Mouse (Mus musculus): ENCODE measurements around the gene Psmb7.

Gene Psmb7

GRCm38 (mm10) chr2:38643625-38644427 lies at the start of gene Psmb7:
Gene Psmb7 (minus strand): TSS chr2:38644087.
- TF ChIP-seq GATA4 (IDR thresholded peaks at IDR 0.05; ENCODE audit: insufficient replicate concordance, low read length) = no peak; the same call in 1 of the 2 replicates

- no peak for TF ChIP-seq GATA4 (IDR thresholded peaks at IDR 0.05; ENCODE audit: insufficient replicate concordance, low read length)
Observed at GRCm38 (mm10) chr2:38691542-38691941, 47.7 kb upstream of the Psmb7 start.

GRCm38 (mm10) chr2:38689881-38690280 lies 46.0 kb upstream of the Psmb7 start:
- no peak for TF ChIP-seq GATA4 (IDR thresholded peaks at IDR 0.05; ENCODE audit: insufficient replicate concordance, low read length)

GRCm38 (mm10) chr2:38688791-38689520 lies 45.1 kb upstream of the Psmb7 start:
- TF ChIP-seq GATA4 (IDR thresholded peaks at IDR 0.05; ENCODE audit: insufficient replicate concordance, low read length) = no peak

GRCm38 (mm10) chr2:38685746-38686145 lies 41.9 kb upstream of the Psmb7 start:
- TF ChIP-seq GATA4 (IDR thresholded peaks at IDR 0.05; ENCODE audit: insufficient replicate concordance, low read length) = no peak

- no peak for TF ChIP-seq GATA4 (IDR thresholded peaks at IDR 0.05; ENCODE audit: insufficient replicate concordance, low read length)
Observed at GRCm38 (mm10) chr2:38683083-38683482, 39.2 kb upstream of the Psmb7 start.

GRCm38 (mm10) chr2:38682209-38682608 lies 38.3 kb upstream of the Psmb7 start:
- TF ChIP-seq GATA4 (IDR thresholded peaks at IDR 0.05; ENCODE audit: insufficient replicate concordance, low read length) = no peak

GRCm38 (mm10) chr2:38678947-38679346 lies 35.1 kb upstream of the Psmb7 start:
- TF ChIP-seq GATA4 (IDR thresholded peaks at IDR 0.05; ENCODE audit: insufficient replicate concordance, low read length) = no peak

GRCm38 (mm10) chr2:38675366-38675969 lies 31.6 kb upstream of the Psmb7 start:
- no peak for TF ChIP-seq GATA4 (IDR thresholded peaks at IDR 0.05; ENCODE audit: insufficient replicate concordance, low read length)

GRCm38 (mm10) chr2:38672496-38672895 lies 28.6 kb upstream of the Psmb7 start:
- TF ChIP-seq GATA4 (IDR thresholded peaks at IDR 0.05; ENCODE audit: insufficient replicate concordance, low read length) = no peak

GRCm38 (mm10) chr2:38668802-38669580 lies 25.1 kb upstream of the Psmb7 start:
- no peak for TF ChIP-seq GATA4 (IDR thresholded peaks at IDR 0.05; ENCODE audit: insufficient replicate concordance, low read length)

GRCm38 (mm10) chr2:38661398-38661797 lies 17.5 kb upstream of the Psmb7 start:
- no peak for TF ChIP-seq GATA4 (IDR thresholded peaks at IDR 0.05; ENCODE audit: insufficient replicate concordance, low read length)

- no peak; the same call in 1 of the 2 replicates for TF ChIP-seq GATA4 (IDR thresholded peaks at IDR 0.05; ENCODE audit: insufficient replicate concordance, low read length)
Observed at GRCm38 (mm10) chr2:38658338-38658836, 14.5 kb upstream of the Psmb7 start.

- no peak for TF ChIP-seq GATA4 (IDR thresholded peaks at IDR 0.05; ENCODE audit: insufficient replicate concordance, low read length)
Observed at GRCm38 (mm10) chr2:38653694-38654093, 9.8 kb upstream of the Psmb7 start.

- no peak for TF ChIP-seq GATA4 (IDR thresholded peaks at IDR 0.05; ENCODE audit: insufficient replicate concordance, low read length)
Observed at GRCm38 (mm10) chr2:38653293-38653619, 9.4 kb upstream of the Psmb7 start.

Data from liver, adult (tissue).